Mouse (Mus musculus): Measurements from ENCODE around the gene 5830411N06Rik. TPM values are rescaled to one million over a fixed set of nuclear protein-coding genes. Genes with fewer than 3 reads are reported as not detected.

Gene 5830411N06Rik
- polyA plus RNA-seq, 1 experiment from 2014 or later = not detected

DNA sequence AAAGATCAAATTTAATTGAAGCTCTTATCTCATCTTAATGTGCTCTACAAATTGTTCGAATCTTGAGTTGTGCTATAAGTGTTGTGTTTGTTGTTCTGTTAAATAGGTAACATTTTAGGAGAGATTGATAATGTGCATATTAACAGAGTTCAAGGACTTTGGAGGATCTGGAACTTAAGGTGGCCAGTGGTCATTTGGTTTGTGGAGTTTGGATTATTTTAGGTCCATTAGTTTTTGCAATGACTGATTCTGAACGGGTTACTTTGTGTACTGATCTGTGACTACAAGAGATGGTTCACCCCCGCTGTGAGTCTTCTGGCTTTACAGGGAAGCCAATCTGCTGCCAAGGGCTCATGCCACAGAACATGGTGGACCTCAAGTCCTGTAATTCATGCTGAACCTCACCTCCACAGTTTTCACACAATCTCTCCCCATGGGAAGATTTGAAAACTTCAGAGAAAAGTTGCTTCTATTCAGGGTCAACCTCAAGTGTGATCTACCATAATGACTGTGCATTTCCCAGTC lies 72.8 kb downstream of the 5830411N06Rik start:
- Histone ChIP-seq H3K27ac (replicated peaks; ENCODE audit: low read depth, low read length) (no peak overlapping the region), H3K9me3 (ENCODE audit: control insufficient read depth, low read length) (no peaks in the 10 kb centered on the region)
- WGBS = 85% methylated on average over 3 of the region's 3 CpGs

DNA sequence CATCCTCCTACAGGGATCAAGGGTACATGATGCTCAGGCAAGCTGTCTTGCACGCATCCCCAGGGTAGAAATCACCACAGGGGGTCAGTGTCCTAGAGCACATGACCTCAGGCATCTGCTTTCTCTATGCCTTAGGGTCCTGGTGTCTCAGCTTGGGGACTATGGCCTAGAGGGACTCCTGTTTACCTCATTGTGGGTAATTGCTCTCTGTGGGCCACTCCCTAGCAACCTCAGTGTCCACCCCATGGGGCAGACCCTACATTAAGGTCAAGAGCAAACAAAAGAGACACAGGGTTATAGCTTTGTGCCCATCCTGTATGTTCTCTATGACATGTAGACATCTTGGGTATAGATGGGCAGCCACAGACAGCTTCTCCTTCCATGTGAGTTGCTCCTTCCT lies 73.5 kb downstream of the 5830411N06Rik start, which contains the start of gene Olfr525:
Olfr525 (plus strand) TSS at position 301 of the 400 bp plus-strand sequence.
- no peaks in the 10 kb centered on the region for H3K4me1 ChIP-seq (ENCODE audit: control insufficient read depth, insufficient read depth, low read length)
- H3K9ac ChIP-seq (ENCODE audit: low read depth, low read length) = no peak within 1 kb of the TSS
- H3K36me3 ChIP-seq (ENCODE audit: control insufficient read depth, insufficient read depth, low read length) = no peaks in the 10 kb centered on the region
- 18% methylated on average over 1 of the region's 1 CpGs for WGBS
- H3K27ac ChIP-seq (replicated peaks; ENCODE audit: low read depth, low read length) = no peak within 1 kb of the TSS
- ATAC-seq (ENCODE audit: low read depth) (no peak), DNase-seq (ENCODE audit: low spot score) (no peak)
- H3K27me3 ChIP-seq (replicated peaks; ENCODE audit: control insufficient read depth, insufficient read depth, low read length) = no peaks in the 10 kb centered on the region
- H3K9me3 ChIP-seq (ENCODE audit: control insufficient read depth, low read length) = no peaks in the 10 kb centered on the region
- H3K4me3 ChIP-seq (ENCODE audit: low read depth, low read length) = no peak within 1 kb of the TSS
- H3K4me2 ChIP-seq (ENCODE audit: low read depth, low read length) = no peak within 1 kb of the TSS

More for the DNA sequence above, 72.8 kb downstream of the 5830411N06Rik start:
- no peak overlapping the region for H3K4me3 ChIP-seq (ENCODE audit: low read depth, low read length)
- no peaks in the 10 kb centered on the region for H3K27me3 ChIP-seq (replicated peaks; ENCODE audit: control insufficient read depth, insufficient read depth, low read length)
- no peak overlapping the region for H3K9ac ChIP-seq (ENCODE audit: low read depth, low read length)
- no peaks in the 10 kb centered on the region for H3K4me1 ChIP-seq (ENCODE audit: control insufficient read depth, insufficient read depth, low read length)
- no peak overlapping the region for H3K4me2 ChIP-seq (ENCODE audit: low read depth, low read length)
- H3K36me3 ChIP-seq (ENCODE audit: control insufficient read depth, insufficient read depth, low read length) = no peaks in the 10 kb centered on the region
- DNase-seq (ENCODE audit: low spot score) (no peak), ATAC-seq (ENCODE audit: low read depth) (no peak)

DNA sequence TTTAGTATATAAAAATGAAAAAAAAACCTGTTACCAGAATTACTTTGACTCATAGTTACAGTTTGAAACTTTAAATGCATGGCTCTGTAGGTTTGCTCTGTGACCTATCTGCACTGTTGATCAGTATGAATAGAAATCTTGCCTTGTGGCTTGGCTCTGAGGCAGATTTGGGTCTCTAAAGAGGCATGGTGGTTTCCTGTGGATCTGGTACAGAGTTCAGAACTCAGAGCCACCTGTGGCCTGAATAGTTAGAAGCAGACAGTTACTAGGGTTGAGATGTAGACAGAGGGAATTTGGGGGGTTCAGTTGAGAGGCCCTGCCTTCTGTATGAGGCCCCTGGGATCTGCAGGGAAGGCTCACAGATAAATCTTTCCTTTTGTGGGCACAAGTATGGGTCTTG lies 74.1 kb downstream of the 5830411N06Rik start:
- Histone ChIP-seq H3K9ac (ENCODE audit: low read depth, low read length) (no peak overlapping the region), H3K36me3 (ENCODE audit: control insufficient read depth, insufficient read depth, low read length) (no peaks in the 10 kb centered on the region), H3K27me3 (replicated peaks; ENCODE audit: control insufficient read depth, insufficient read depth, low read length) (no peaks in the 10 kb centered on the region), H3K4me2 (ENCODE audit: low read depth, low read length) (no peak overlapping the region), H3K4me3 (ENCODE audit: low read depth, low read length) (no peak overlapping the region), H3K4me1 (ENCODE audit: control insufficient read depth, insufficient read depth, low read length) (no peaks in the 10 kb centered on the region), H3K9me3 (ENCODE audit: control insufficient read depth, low read length) (no peaks in the 10 kb centered on the region), H3K27ac (replicated peaks; ENCODE audit: low read depth, low read length) (no peak overlapping the region)
- no peak for ATAC-seq (ENCODE audit: low read depth)
- DNase-seq (ENCODE audit: low spot score) = no peak

DNA sequence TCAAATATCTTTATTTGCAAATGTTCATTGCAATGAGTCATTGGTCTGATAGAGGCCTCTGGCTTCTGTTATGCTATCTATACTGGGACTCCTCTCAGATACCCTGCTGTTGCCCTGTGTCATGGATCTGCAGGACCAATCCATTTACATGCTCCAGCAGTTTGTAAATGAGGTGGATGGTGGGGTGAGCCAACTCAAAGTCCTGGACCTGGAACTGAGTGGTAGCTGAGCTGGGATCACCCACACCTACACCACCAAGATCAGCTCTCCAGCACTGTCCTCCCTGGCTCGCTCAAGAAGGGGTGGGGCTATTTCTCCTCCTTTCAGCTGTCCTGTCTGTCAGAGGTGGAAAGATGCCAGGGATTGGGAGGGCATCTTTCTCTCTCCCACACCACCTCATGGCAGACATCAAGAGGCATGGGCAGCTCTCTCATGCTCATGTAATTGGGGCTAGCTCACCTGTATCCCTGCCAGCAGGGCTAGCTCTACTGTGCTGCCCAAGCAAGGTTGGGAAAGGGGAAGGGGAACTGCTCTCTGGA lies 82.8 kb downstream of the 5830411N06Rik start:
- no peaks in the 10 kb centered on the region for H3K36me3 ChIP-seq (ENCODE audit: control insufficient read depth, insufficient read depth, low read length)
- DNase-seq (ENCODE audit: low spot score) (no peak), ATAC-seq (ENCODE audit: low read depth) (no peak)
- H3K4me2 ChIP-seq (ENCODE audit: low read depth, low read length) = no peak overlapping the region
- no peak overlapping the region for H3K9ac ChIP-seq (ENCODE audit: low read depth, low read length)
- no peaks in the 10 kb centered on the region for H3K9me3 ChIP-seq (ENCODE audit: control insufficient read depth, low read length)
- no peaks in the 10 kb centered on the region for H3K27me3 ChIP-seq (replicated peaks; ENCODE audit: control insufficient read depth, insufficient read depth, low read length)
- no peak overlapping the region for H3K27ac ChIP-seq (replicated peaks; ENCODE audit: low read depth, low read length)
- H3K4me3 ChIP-seq (ENCODE audit: low read depth, low read length) = no peak overlapping the region
- 33% methylated on average over 1 of the region's 1 CpGs for WGBS
- H3K4me1 ChIP-seq (ENCODE audit: control insufficient read depth, insufficient read depth, low read length) = no peaks in the 10 kb centered on the region

DNA sequence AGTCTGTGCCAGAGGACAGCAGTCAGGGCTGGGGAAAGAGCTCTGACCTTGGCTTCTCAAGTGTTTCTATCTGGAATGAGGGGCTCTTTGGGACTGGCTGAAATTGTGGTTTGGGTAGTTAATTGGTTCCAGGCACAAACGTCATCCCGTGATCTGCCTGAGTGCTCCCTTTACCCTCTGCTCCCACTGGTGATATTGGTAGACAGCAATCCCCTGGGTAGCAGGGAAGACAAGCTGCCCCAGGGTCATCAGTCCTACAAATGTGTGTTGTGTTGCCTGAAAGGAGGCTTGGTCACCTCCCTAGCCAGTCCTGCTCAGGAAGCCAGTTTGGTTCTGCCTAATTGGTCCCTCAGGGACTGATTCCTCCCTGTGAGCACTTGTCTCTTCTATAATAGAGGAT lies 86.6 kb downstream of the 5830411N06Rik start, which contains the start of gene Olfr527:
Olfr527 (plus strand) TSS at position 301 of the 400 bp plus-strand sequence.
- Histone ChIP-seq H3K9ac (ENCODE audit: low read depth, low read length) (no peak within 1 kb of the TSS), H3K4me2 (ENCODE audit: low read depth, low read length) (no peak within 1 kb of the TSS), H3K36me3 (ENCODE audit: control insufficient read depth, insufficient read depth, low read length) (no peaks in the 10 kb centered on the region), H3K4me1 (ENCODE audit: control insufficient read depth, insufficient read depth, low read length) (no peaks in the 10 kb centered on the region), H3K9me3 (ENCODE audit: control insufficient read depth, low read length) (no peaks in the 10 kb centered on the region), H3K27me3 (replicated peaks; ENCODE audit: control insufficient read depth, insufficient read depth, low read length) (no peaks in the 10 kb centered on the region), H3K4me3 (ENCODE audit: low read depth, low read length) (no peak within 1 kb of the TSS), H3K27ac (replicated peaks; ENCODE audit: low read depth, low read length) (no peak within 1 kb of the TSS)
- 37% methylated on average over 2 of the region's 2 CpGs for WGBS
- DNase-seq (ENCODE audit: low spot score) = peak; percentile 2
- ATAC-seq (ENCODE audit: low read depth) = no peak

Other genes with a start within 250 kb of the 5830411N06Rik start
- gene Zfp511, start 210.9 kb upstream of the 5830411N06Rik start, polyA plus RNA-seq (2014; fragmentation: Nextera tagmentation; extraction: Ambion mirVana) = 31.1 and 31.4 TPM in 2 replicates
- 46.2 and 58.5 TPM in 2 replicates for gene Tubgcp2, start 210.6 kb upstream of the 5830411N06Rik start, polyA plus RNA-seq (2014; fragmentation: Nextera tagmentation; extraction: Ambion mirVana)
- not detected in 2 replicates for gene Msx3, start 198.2 kb upstream of the 5830411N06Rik start, polyA plus RNA-seq (2014; fragmentation: Nextera tagmentation; extraction: Ambion mirVana)
- 3.4 and 3.6 TPM in 2 replicates for gene Caly, start 164.7 kb upstream of the 5830411N06Rik start, polyA plus RNA-seq (2014; fragmentation: Nextera tagmentation; extraction: Ambion mirVana)
- 0.60 TPM in 1 of 2 replicates, not detected in the other for gene Prap1, start 153.9 kb upstream of the 5830411N06Rik start, polyA plus RNA-seq (2014; fragmentation: Nextera tagmentation; extraction: Ambion mirVana)
- gene Fuom, start 144.8 kb upstream of the 5830411N06Rik start, polyA plus RNA-seq (2014; fragmentation: Nextera tagmentation; extraction: Ambion mirVana) = 26.0 and 29.4 TPM in 2 replicates
- gene Paox, start 131.5 kb upstream of the 5830411N06Rik start, polyA plus RNA-seq (2014; fragmentation: Nextera tagmentation; extraction: Ambion mirVana) = 16.7 and 17.8 TPM in 2 replicates
- gene Echs1, start 130.8 kb upstream of the 5830411N06Rik start, polyA plus RNA-seq (2014; fragmentation: Nextera tagmentation; extraction: Ambion mirVana) = 136 and 146 TPM in 2 replicates
- 25.0 and 25.4 TPM in 2 replicates for gene Mtg1, start 109.7 kb upstream of the 5830411N06Rik start, polyA plus RNA-seq (2014; fragmentation: Nextera tagmentation; extraction: Ambion mirVana)
- gene Sprn, start 92.4 kb upstream of the 5830411N06Rik start, polyA plus RNA-seq (2014; fragmentation: Nextera tagmentation; extraction: Ambion mirVana) = 1.6 and 2.5 TPM in 2 replicates
- not detected in 2 replicates for gene Olfr522, start 82.5 kb upstream of the 5830411N06Rik start, polyA plus RNA-seq (2014; fragmentation: Nextera tagmentation; extraction: Ambion mirVana)
- 0.20 and 0.22 TPM in 2 replicates for gene Olfr523, start 74.1 kb upstream of the 5830411N06Rik start, polyA plus RNA-seq (2014; fragmentation: Nextera tagmentation; extraction: Ambion mirVana)
- gene Olfr524, start 41.3 kb upstream of the 5830411N06Rik start, polyA plus RNA-seq (2014; fragmentation: Nextera tagmentation; extraction: Ambion mirVana) = 0.25 TPM in 1 of 2 replicates, not detected in the other
- 0.06 TPM in 1 of 2 replicates, not detected in the other for gene Cd163l1, start 29.0 kb upstream of the 5830411N06Rik start, polyA plus RNA-seq (2014; fragmentation: Nextera tagmentation; extraction: Ambion mirVana)
- not detected in 2 replicates for gene Olfr525, start 73.6 kb downstream of the 5830411N06Rik start, polyA plus RNA-seq (2014; fragmentation: Nextera tagmentation; extraction: Ambion mirVana)
- not detected in 2 replicates for gene Olfr527, start 86.7 kb downstream of the 5830411N06Rik start, polyA plus RNA-seq (2014; fragmentation: Nextera tagmentation; extraction: Ambion mirVana)
- gene Olfr60, start 114.4 kb downstream of the 5830411N06Rik start, polyA plus RNA-seq (2014; fragmentation: Nextera tagmentation; extraction: Ambion mirVana) = not detected in 2 replicates
- gene Olfr530, start 129.0 kb downstream of the 5830411N06Rik start, polyA plus RNA-seq (2014; fragmentation: Nextera tagmentation; extraction: Ambion mirVana) = not detected in 2 replicates
- not detected in 2 replicates for gene Olfr531, start 155.6 kb downstream of the 5830411N06Rik start, polyA plus RNA-seq (2014; fragmentation: Nextera tagmentation; extraction: Ambion mirVana)
- not detected in 2 replicates for gene Olfr532, start 174.4 kb downstream of the 5830411N06Rik start, polyA plus RNA-seq (2014; fragmentation: Nextera tagmentation; extraction: Ambion mirVana)
- gene Olfr533, start 216.1 kb downstream of the 5830411N06Rik start, polyA plus RNA-seq (2014; fragmentation: Nextera tagmentation; extraction: Ambion mirVana) = 0.25 TPM in 1 of 2 replicates, not detected in the other
- gene Olfr535, start 236.9 kb downstream of the 5830411N06Rik start, polyA plus RNA-seq (2014; fragmentation: Nextera tagmentation; extraction: Ambion mirVana) = not detected in 2 replicates

Data from embryonic facial prominence, embryonic 14.5 days (tissue).